Comparison of ENCODE assay signal across 21 mouse cellular contexts in genomic region chr10:12302396-12302795, GRCm38 (mm10).
DNase-seq lines count a peak whose midpoint lies in the region; ATAC-seq and TF ChIP-seq lines count a peak whose summit lies in the region.
"Had no signal": no experiment of that assay in that cellular context is flagged by ENCODE, and none has a peak within 500 bp of the region (broad histone marks: within the 10 kb centered on the region; RNA-seq: fewer than 3 reads in every experiment).

No protein-coding gene starts in this region.

- no peak overlapping the region for H3K4me3 ChIP-seq in left cerebral cortex, adult 2 months
- H3K4me3 ChIP-seq: embryonic facial prominence, embryonic 12.5 days; forebrain, embryonic 12.5 days; gastrocnemius, adult 2 months; heart, embryonic 13.5 days; hindbrain, embryonic 15.5 days had no signal

- no peak for ATAC-seq in erythroid progenitor cell, adult 5-6 weeks (replicated peaks; ENCODE audit: low FRiP score, poor library complexity, severe bottlenecking)
- ATAC-seq: forebrain, embryonic 16.5 days had no signal

- peak; percentile 4 to 56 for DNase-seq in frontal cortex, postnatal 36 days (ENCODE audit: low spot score in 2 of 2)
- DNase-seq in frontal cortex, postnatal 14 days (ENCODE audit: low spot score in 2 of 2) = no peak
- peak; percentile 79 for DNase-seq in brain, adult 2 months (ENCODE audit: low read depth, low spot score)
- DNase-seq in left cerebral cortex, adult 2 months (ENCODE audit: extremely low spot score in 1 of 2, low spot score in 2 of 2) = no peak
- peak; percentile 6 to 22 for DNase-seq in left cerebral cortex, postnatal 36 days (ENCODE audit: low spot score in 2 of 2)
- no peak for DNase-seq in gastrocnemius, adult 8-10 months (ENCODE audit: low spot score in 2 of 2)
- no peak for DNase-seq in cerebellum, postnatal 36 days
- DNase-seq: adrenal gland, adult 2 months; adrenal gland, postnatal 25 days; cerebellum, adult 8-10 months; cerebellum, postnatal 14 days; gastrocnemius, adult 2 months; gastrocnemius, postnatal 36 days; heart, adult 11 months; heart, postnatal 36 days had no signal

- peak overlapping the region; percentile 56; the same call in 1 of the 2 replicates for H3K27ac ChIP-seq in left cerebral cortex, adult 2 months
- H3K27ac ChIP-seq: embryonic facial prominence, embryonic 12.5 days; forebrain, embryonic 12.5 days; gastrocnemius, adult 2 months; heart, embryonic 13.5 days; hindbrain, embryonic 15.5 days had no signal

- intact Hi-C loops in left cerebral cortex, adult 2 months (cut with DNase I) = loop anchor here (5.0 kb wide), 1 partner anchor 640 kb away; no protein-coding TSS in a partner anchor
- intact Hi-C loops in left cerebral cortex, postnatal 36 days (cut with DNase I) = no loop called here

- no peak for TF ChIP-seq CTCF in left cerebral cortex, adult 2 months (IDR thresholded peaks at IDR 0.05)

Comparison
In these comparisons a context has a peak if more than half of its experiments do, and no peak if none do; other contexts are left out.
1. DNase-seq: peak in frontal cortex, postnatal 36 days (2 of 2), brain, adult 2 months (single experiment) and left cerebral cortex, postnatal 36 days (2 of 2); none in frontal cortex, postnatal 14 days (0 of 2), left cerebral cortex, adult 2 months (0 of 2), gastrocnemius, adult 8-10 months (0 of 2) and cerebellum, postnatal 36 days (0 of 2).